Mouse (Mus musculus): ENCODE results near the gene Ngly1. TPM values are rescaled to one million over a fixed set of nuclear protein-coding genes. Genes with fewer than 3 reads are reported as not detected.

Gene Ngly1
- polyA plus RNA-seq, 1 experiment, result 45.4 TPM

- Histone ChIP-seq H3K4me3 (ENCODE audit: control insufficient read depth, insufficient read depth, low read length) (no peak overlapping the region), H3K27me3 (ENCODE audit: control insufficient read depth, insufficient read depth, low read length) (no peaks in the 10 kb centered on the region), H3K4me1 (replicated peaks; ENCODE audit: control insufficient read depth, insufficient read depth, low read length) (0 out of 2 replicates have a peak, but pooled peaks cover 2% of the 10 kb centered on the region), H3K27ac (ENCODE audit: control insufficient read depth, insufficient read depth, low read length) (no peak overlapping the region), H3K36me3 (ENCODE audit: control insufficient read depth, insufficient read depth, low read length) (peaks cover 7% of the 10 kb centered on the region)
- no peak for TF ChIP-seq CTCF (IDR thresholded peaks at IDR 0.05; ENCODE audit: borderline replicate concordance, control insufficient read depth, extremely low read depth, insufficient read depth, low read length, poor library complexity)
- TF ChIP-seq POLR2A (IDR thresholded peaks at IDR 0.05; ENCODE audit: control insufficient read depth, extremely low read depth, insufficient read depth, low read length, poor library complexity), result no peak
- no peak for DNase-seq
- 52% methylated on average over 3 of the region's 3 CpGs for WGBS
Observed at GRCm38 (mm10) chr14:16250099-16250498, 1.0 kb downstream of the Ngly1 start.

DNA sequence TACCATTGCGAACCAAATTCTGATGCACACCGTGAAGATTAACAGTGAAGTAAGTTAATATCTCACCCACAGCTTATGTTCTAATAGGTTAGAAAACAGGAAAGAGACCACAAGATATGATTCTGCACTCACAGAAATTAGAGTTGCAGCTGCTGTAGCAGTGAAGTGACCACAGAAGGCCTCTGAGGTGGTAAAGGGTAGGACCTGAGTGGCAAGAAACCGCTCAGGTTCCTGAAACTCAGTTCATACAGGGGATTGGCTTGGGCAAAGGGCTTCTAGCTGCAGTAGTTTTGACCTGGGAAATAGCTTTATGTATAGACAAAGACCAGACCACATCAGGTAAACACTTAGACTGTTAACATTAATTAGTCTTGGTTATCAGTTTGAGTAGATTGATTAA is 6.7 kb downstream of the Ngly1 start:
- no peak for DNase-seq
- WGBS, result 30% methylated on average over 3 of the region's 3 CpGs
- Histone ChIP-seq H3K4me3 (ENCODE audit: control insufficient read depth, insufficient read depth, low read length) (no peak overlapping the region), H3K27ac (ENCODE audit: control insufficient read depth, insufficient read depth, low read length) (no peak overlapping the region), H3K4me1 (replicated peaks; ENCODE audit: control insufficient read depth, insufficient read depth, low read length) (peaks cover 4% of the 10 kb centered on the region; the same call in 1 of the 2 replicates), H3K36me3 (ENCODE audit: control insufficient read depth, insufficient read depth, low read length) (peaks cover 38% of the 10 kb centered on the region), H3K27me3 (ENCODE audit: control insufficient read depth, insufficient read depth, low read length) (no peaks in the 10 kb centered on the region)
- TF ChIP-seq CTCF (IDR thresholded peaks at IDR 0.05; ENCODE audit: borderline replicate concordance, control insufficient read depth, extremely low read depth, insufficient read depth, low read length, poor library complexity), result no peak
- TF ChIP-seq POLR2A (IDR thresholded peaks at IDR 0.05; ENCODE audit: control insufficient read depth, extremely low read depth, insufficient read depth, low read length, poor library complexity), result no peak

DNA sequence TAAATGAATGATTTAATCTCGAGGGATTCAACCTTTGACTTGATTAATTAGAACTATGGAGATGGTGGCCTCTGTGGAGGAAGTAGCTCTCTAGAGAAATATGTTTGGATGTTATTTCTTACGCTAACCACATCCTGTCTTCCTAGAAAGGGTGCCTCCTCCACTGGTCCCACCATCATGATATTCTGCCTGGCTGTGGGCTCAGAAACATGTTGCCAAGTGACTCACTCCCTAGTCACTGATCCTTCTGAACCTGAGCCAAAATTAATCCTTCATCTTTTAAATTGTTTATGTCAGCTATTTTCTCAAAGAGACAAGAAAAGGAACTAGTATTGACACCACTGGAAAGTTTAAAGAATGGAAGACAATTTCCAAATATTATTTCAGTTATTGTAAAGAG is 7.1 kb downstream of the Ngly1 start:
- no peaks in the 10 kb centered on the region for H3K27me3 ChIP-seq (ENCODE audit: control insufficient read depth, insufficient read depth, low read length)
- H3K4me3 ChIP-seq (ENCODE audit: control insufficient read depth, insufficient read depth, low read length), result no peak overlapping the region
- TF ChIP-seq POLR2A (IDR thresholded peaks at IDR 0.05; ENCODE audit: control insufficient read depth, extremely low read depth, insufficient read depth, low read length, poor library complexity) (no peak), CTCF (IDR thresholded peaks at IDR 0.05; ENCODE audit: borderline replicate concordance, control insufficient read depth, extremely low read depth, insufficient read depth, low read length, poor library complexity) (no peak)
- peaks cover 4% of the 10 kb centered on the region; the same call in 1 of the 2 replicates for H3K4me1 ChIP-seq (replicated peaks; ENCODE audit: control insufficient read depth, insufficient read depth, low read length)
- DNase-seq, result no peak
- H3K27ac ChIP-seq (ENCODE audit: control insufficient read depth, insufficient read depth, low read length), result no peak overlapping the region
- 5% methylated on average over 2 of the region's 2 CpGs for WGBS
- H3K36me3 ChIP-seq (ENCODE audit: control insufficient read depth, insufficient read depth, low read length), result peaks cover 40% of the 10 kb centered on the region

DNA sequence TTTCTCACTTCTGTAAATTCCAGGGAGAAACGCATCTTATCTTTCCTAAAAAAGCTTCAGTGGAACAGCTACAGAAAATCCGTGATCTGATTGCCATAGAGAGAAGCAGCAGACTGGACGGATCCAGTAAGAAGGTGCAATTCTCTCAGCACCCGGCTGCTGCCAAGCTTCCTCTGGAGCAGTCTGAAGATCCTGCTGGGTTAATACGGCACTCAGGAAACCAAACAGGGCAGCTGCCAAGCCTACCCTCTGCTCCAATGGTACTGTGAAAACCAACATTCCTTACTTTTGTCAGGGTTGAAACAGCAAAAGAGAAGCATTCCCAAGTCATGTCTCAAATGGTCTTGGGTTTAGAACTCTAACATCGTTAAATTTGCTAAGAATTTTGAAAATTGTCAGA is 11.5 kb downstream of the Ngly1 start:
- TF ChIP-seq CTCF (IDR thresholded peaks at IDR 0.05; ENCODE audit: borderline replicate concordance, control insufficient read depth, extremely low read depth, insufficient read depth, low read length, poor library complexity), result no peak
- TF ChIP-seq POLR2A (IDR thresholded peaks at IDR 0.05; ENCODE audit: control insufficient read depth, extremely low read depth, insufficient read depth, low read length, poor library complexity), result no peak
- H3K36me3 ChIP-seq (ENCODE audit: control insufficient read depth, insufficient read depth, low read length), result peaks cover 34% of the 10 kb centered on the region
- peaks cover 2% of the 10 kb centered on the region; the same call in 1 of the 2 replicates for H3K4me1 ChIP-seq (replicated peaks; ENCODE audit: control insufficient read depth, insufficient read depth, low read length)
- H3K27ac ChIP-seq (ENCODE audit: control insufficient read depth, insufficient read depth, low read length), result no peak overlapping the region
- no peak overlapping the region for H3K4me3 ChIP-seq (ENCODE audit: control insufficient read depth, insufficient read depth, low read length)
- WGBS, result 95% methylated on average over 6 of the region's 6 CpGs
- H3K27me3 ChIP-seq (ENCODE audit: control insufficient read depth, insufficient read depth, low read length), result no peaks in the 10 kb centered on the region
- no peak for DNase-seq

- 87% methylated on average over 3 of the region's 3 CpGs for WGBS
- Histone ChIP-seq H3K4me1 (replicated peaks; ENCODE audit: control insufficient read depth, insufficient read depth, low read length) (no peaks in the 10 kb centered on the region), H3K27me3 (ENCODE audit: control insufficient read depth, insufficient read depth, low read length) (no peaks in the 10 kb centered on the region), H3K27ac (ENCODE audit: control insufficient read depth, insufficient read depth, low read length) (no peak overlapping the region), H3K36me3 (ENCODE audit: control insufficient read depth, insufficient read depth, low read length) (peaks cover 24% of the 10 kb centered on the region), H3K4me3 (ENCODE audit: control insufficient read depth, insufficient read depth, low read length) (no peak overlapping the region)
- TF ChIP-seq POLR2A (IDR thresholded peaks at IDR 0.05; ENCODE audit: control insufficient read depth, extremely low read depth, insufficient read depth, low read length, poor library complexity), result no peak
- no peak for DNase-seq
Observed at GRCm38 (mm10) chr14:16261869-16262268, 12.8 kb downstream of the Ngly1 start.

GRCm38 (mm10) chr14:16267028-16267427 is 17.9 kb downstream of the Ngly1 start:
- no peak for DNase-seq
- WGBS, result 83% methylated on average over 5 of the region's 5 CpGs
- Histone ChIP-seq H3K27ac (ENCODE audit: control insufficient read depth, insufficient read depth, low read length) (no peak overlapping the region), H3K4me1 (replicated peaks; ENCODE audit: control insufficient read depth, insufficient read depth, low read length) (no peaks in the 10 kb centered on the region), H3K36me3 (ENCODE audit: control insufficient read depth, insufficient read depth, low read length) (peaks cover 14% of the 10 kb centered on the region), H3K4me3 (ENCODE audit: control insufficient read depth, insufficient read depth, low read length) (no peak overlapping the region), H3K27me3 (ENCODE audit: control insufficient read depth, insufficient read depth, low read length) (no peaks in the 10 kb centered on the region)
- TF ChIP-seq CTCF (IDR thresholded peaks at IDR 0.05; ENCODE audit: borderline replicate concordance, control insufficient read depth, extremely low read depth, insufficient read depth, low read length, poor library complexity) (no peak), POLR2A (IDR thresholded peaks at IDR 0.05; ENCODE audit: control insufficient read depth, extremely low read depth, insufficient read depth, low read length, poor library complexity) (no peak)

GRCm38 (mm10) chr14:16269776-16270175 is 20.7 kb downstream of the Ngly1 start:
- DNase-seq, result no peak
- Histone ChIP-seq H3K27me3 (ENCODE audit: control insufficient read depth, insufficient read depth, low read length) (no peaks in the 10 kb centered on the region), H3K4me3 (ENCODE audit: control insufficient read depth, insufficient read depth, low read length) (no peak overlapping the region), H3K36me3 (ENCODE audit: control insufficient read depth, insufficient read depth, low read length) (peaks cover 21% of the 10 kb centered on the region), H3K27ac (ENCODE audit: control insufficient read depth, insufficient read depth, low read length) (no peak overlapping the region), H3K4me1 (replicated peaks; ENCODE audit: control insufficient read depth, insufficient read depth, low read length) (no peaks in the 10 kb centered on the region)
- WGBS, result 94% methylated on average over 2 of the region's 2 CpGs
- TF ChIP-seq CTCF (IDR thresholded peaks at IDR 0.05; ENCODE audit: borderline replicate concordance, control insufficient read depth, extremely low read depth, insufficient read depth, low read length, poor library complexity), result no peak
- no peak for TF ChIP-seq POLR2A (IDR thresholded peaks at IDR 0.05; ENCODE audit: control insufficient read depth, extremely low read depth, insufficient read depth, low read length, poor library complexity)

All from thymus, adult 2 months (tissue).